Mouse (Mus musculus) CH12.LX (cell line): ENCODE results near the gene Gpr12.

Experiments
- BHLHE40 ChIP-seq: IDR thresholded peaks from 2 replicates; pipeline ENCODE4 v1.6.1; 2011; ENCODE audit warnings: mild to moderate bottlenecking, low read depth, low read length, improper control_type of control experiment
- CTCF ChIP-seq, 2 experiments: IDR thresholded peaks in 1 of 2; conservative IDR thresholded peaks in 1 of 2; 2 replicates each; pipeline ENCODE4 v1.5.1; 2011 to 2012; ENCODE audit warnings: low read depth in 2 of 2, low read length in 2 of 2, improper control_type of control experiment in 1 of 2, inconsistent platforms in 1 of 2, mild to moderate bottlenecking in 1 of 2, moderate library complexity in 1 of 2
- ETS1 ChIP-seq: conservative IDR thresholded peaks from 2 replicates; pipeline ENCODE4 v1.6.1; 2012; ENCODE audit warnings: low read depth, mild to moderate bottlenecking, inconsistent platforms, low read length, improper control_type of control experiment, moderate library complexity
- NRF1 ChIP-seq: IDR thresholded peaks from 2 replicates; pipeline ENCODE4 v1.6.1; 2014; ENCODE audit warnings: low read depth, mild to moderate bottlenecking, inconsistent platforms, low read length, improper control_type of control experiment, moderate library complexity
- POLR2A ChIP-seq: IDR thresholded peaks from 2 replicates; pipeline ENCODE4 v1.6.1; 2011; ENCODE audit warnings: low read depth, mild to moderate bottlenecking, improper control_type of control experiment, low read length
- POLR2AphosphoS2 ChIP-seq: IDR thresholded peaks from 2 replicates; pipeline ENCODE4 v1.6.1; 2011; ENCODE audit warnings: low read depth, low read length, improper control_type of control experiment
- RAD21 ChIP-seq: IDR thresholded peaks from 2 replicates; pipeline ENCODE4 v1.6.1; 2011; ENCODE audit warnings: low read depth, mild to moderate bottlenecking, low read length, improper control_type of control experiment, moderate library complexity
- USF1 ChIP-seq: IDR thresholded peaks from 2 replicates; pipeline ENCODE4 v1.6.1; 2014; ENCODE audit warnings: low read depth, mild to moderate bottlenecking, inconsistent platforms, low read length, improper control_type of control experiment
- ZNF384 ChIP-seq: IDR thresholded peaks from 2 replicates; pipeline ENCODE4 v1.6.1; 2012; ENCODE audit warnings: low read depth, low read length, improper control_type of control experiment, inconsistent platforms

GRCm38 (mm10) chr5:146599970-146600369 is 14.9 kb upstream of the Gpr12 start:
- TF ChIP-seq NRF1 (no peak), ZNF384 (no peak), RAD21 (no peak), POLR2A (no peak), CTCF (conservative IDR thresholded peaks at IDR 0.05 in 1 of 2, IDR thresholded peaks at IDR 0.05 in 1 of 2; ENCODE audit: low read depth in 2 of 2, low read length in 2 of 2) (no peak), ETS1 (no peak), POLR2AphosphoS2 (no peak), BHLHE40 (no peak), USF1 (no peak)
